Comparison of ENCODE assay signal across 12 mouse cellular contexts in the genomic region with DNA sequence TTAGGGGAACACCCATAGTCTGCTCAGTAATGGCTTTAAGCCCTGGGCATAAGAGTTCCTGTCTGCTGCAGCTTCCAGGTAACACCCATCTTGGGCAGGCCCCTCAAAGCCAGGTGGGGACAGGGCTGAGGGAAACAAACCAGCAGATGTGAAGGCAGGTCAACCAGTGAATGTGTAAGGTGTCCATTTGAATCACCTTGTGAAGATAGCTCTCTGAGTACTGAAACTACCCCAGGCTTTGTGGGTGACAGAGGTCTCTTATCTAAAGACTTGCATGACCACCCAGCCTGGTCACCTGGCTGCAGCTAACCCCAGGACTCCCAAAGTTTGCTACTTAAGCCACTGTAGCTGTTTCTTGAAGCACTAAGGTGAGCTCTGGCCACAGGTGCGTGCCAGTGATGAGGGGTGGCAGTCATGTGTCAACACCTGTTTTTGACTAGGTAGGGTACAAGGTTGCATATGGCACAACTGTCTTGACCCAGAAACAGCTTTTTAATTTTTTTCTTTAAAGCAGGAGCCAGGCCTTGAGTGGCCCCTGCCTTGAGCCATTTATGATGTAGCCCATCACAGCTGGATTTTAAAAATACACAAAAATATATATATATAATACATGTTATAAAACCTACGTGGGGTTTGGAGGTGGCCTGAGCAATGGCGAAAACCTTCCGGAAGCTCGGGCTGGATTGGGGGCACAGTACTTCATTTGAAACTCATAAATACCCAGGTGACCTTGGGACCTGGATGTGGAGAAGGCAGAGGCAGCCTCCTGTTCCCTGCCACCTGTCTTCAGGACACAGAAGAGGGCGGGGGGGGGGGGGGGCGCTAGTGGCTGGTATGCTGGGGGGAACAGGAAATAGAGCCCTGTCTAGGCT. TPM values are rescaled to one million over a fixed set of nuclear protein-coding genes. Genes with fewer than 3 reads are reported as not detected.
DNase-seq lines count a peak whose midpoint lies in the region; ATAC-seq and TF ChIP-seq lines count a peak whose summit lies in the region.
"Had no signal": no experiment of that assay in that cellular context is flagged by ENCODE, and none has a peak within 500 bp of the region (broad histone marks: within the 10 kb centered on the region; RNA-seq: fewer than 3 reads in every experiment).

No protein-coding gene starts in this region.

- no peaks in the 10 kb centered on the region for H3K9me3 ChIP-seq in hindbrain, embryonic 10.5 days
- no peaks in the 10 kb centered on the region for H3K9me3 ChIP-seq in hindbrain, embryonic 14.5 days (ENCODE audit: control insufficient read depth, low read length)
- H3K9me3 ChIP-seq in CH12.LX (replicated peaks; ENCODE audit: low read length) = no peaks in the 10 kb centered on the region
- H3K9me3 ChIP-seq in liver, embryonic 11.5 days (ENCODE audit: control insufficient read depth, low read length) = no peaks in the 10 kb centered on the region

- dilution Hi-C loops in CH12.LX (cut with MboI; ENCODE audit: extremely low pct_ligation_motif_present, extremely low pct_unique_long_range_greater_than_20kb, low sequenced_read_pairs) = no loop called here

- DNase-seq in hindbrain, embryonic 10.5 days (ENCODE audit: low spot score) = peak; percentile 31
- DNase-seq in hindbrain, embryonic 14.5 days (ENCODE audit: low spot score) = no peak
- peak; percentile 43 for DNase-seq in CH12.LX (ENCODE audit: extremely low read depth)
- peak; percentile 66 for DNase-seq in liver, embryonic 11.5 days (ENCODE audit: low spot score)
- no peak for DNase-seq in right cerebral cortex, postnatal 14 days
- DNase-seq: kidney, adult 2 months; thymus, adult 18-20 months had no signal

- H3K4me1 ChIP-seq in hindbrain, embryonic 10.5 days (replicated peaks) = peaks cover 57% of the 10 kb centered on the region
- H3K4me1 ChIP-seq in hindbrain, embryonic 14.5 days (replicated peaks; ENCODE audit: control insufficient read depth, insufficient read depth, low read length) = peaks cover 24% of the 10 kb centered on the region
- H3K4me1 ChIP-seq in CH12.LX (ENCODE audit: control insufficient read depth in 1 of 2, insufficient read depth in 2 of 2) = peaks cover 13 to 37% of the 10 kb centered on the region in 2 experiments
- H3K4me1 ChIP-seq in cortical plate, adult 2 months (ENCODE audit: control insufficient read depth, insufficient read depth, low read length) = peaks cover 6% of the 10 kb centered on the region
- H3K4me1 ChIP-seq in liver, embryonic 11.5 days (replicated peaks; ENCODE audit: control insufficient read depth, insufficient read depth, low read length) = peaks cover 38% of the 10 kb centered on the region

- no peak overlapping the region for H3K4me2 ChIP-seq in hindbrain, embryonic 14.5 days (replicated peaks)
- peak overlapping the region; percentile 12; the same call in 1 of the 2 replicates for H3K4me2 ChIP-seq in CH12.LX (ENCODE audit: insufficient read depth, low read depth, poor library complexity, severe bottlenecking)
- peak overlapping the region; percentile 99 for H3K4me2 ChIP-seq in liver, embryonic 11.5 days

- in situ Hi-C loops in CH12.LX (cut with MboI; ENCODE audit: low pct_ligation_motif_present, low pct_unique_long_range_greater_than_20kb, low sequenced_read_pairs) = no loop called here

- no peak overlapping the region for H3K9ac ChIP-seq in hindbrain, embryonic 14.5 days
- H3K9ac ChIP-seq in CH12.LX (ENCODE audit: insufficient read depth, low read depth) = no peak overlapping the region
- H3K9ac ChIP-seq in liver, embryonic 11.5 days (ENCODE audit: low read depth, low read length) = no peak overlapping the region

- peaks cover 74% of the 10 kb centered on the region for H3K36me3 ChIP-seq in hindbrain, embryonic 10.5 days
- H3K36me3 ChIP-seq in hindbrain, embryonic 14.5 days (replicated peaks; ENCODE audit: control insufficient read depth, insufficient read depth) = peaks cover 22% of the 10 kb centered on the region
- H3K36me3 ChIP-seq in CH12.LX (replicated peaks in 1 of 2; ENCODE audit: control insufficient read depth in 1 of 2, insufficient read depth in 1 of 2, low read length in 1 of 2) = peaks cover 26 to 41% of the 10 kb centered on the region in 2 experiments
- H3K36me3 ChIP-seq in liver, embryonic 11.5 days (ENCODE audit: control insufficient read depth, insufficient read depth, low read length) = peaks cover 20% of the 10 kb centered on the region

- no peak for TF ChIP-seq RAD21 in CH12.LX (IDR thresholded peaks at IDR 0.05; ENCODE audit: low read depth, low read length)

- TF ChIP-seq POLR2A in CH12.LX (IDR thresholded peaks at IDR 0.05; ENCODE audit: low read depth, low read length) = peak; percentile 58; the same call in 1 of the 2 replicates
- TF ChIP-seq POLR2A in cortical plate, adult 2 months (IDR thresholded peaks at IDR 0.05; ENCODE audit: extremely low read depth, insufficient read depth, low read length) = 0 out of 2 replicates have a peak, but pooled peaks have one; percentile 21

- TF ChIP-seq EP300 in CH12.LX (IDR thresholded peaks at IDR 0.05; ENCODE audit: low read length) = no peak

- no peak overlapping the region for H3K27ac ChIP-seq in hindbrain, embryonic 10.5 days
- H3K27ac ChIP-seq in hindbrain, embryonic 14.5 days = no peak overlapping the region
- no peak overlapping the region for H3K27ac ChIP-seq in CH12.LX (ENCODE audit: insufficient read depth, low read depth)
- no peak overlapping the region for H3K27ac ChIP-seq in cortical plate, adult 2 months (ENCODE audit: insufficient read depth, low read length)
- no peak overlapping the region; the same call in none of the 2 replicates for H3K27ac ChIP-seq in liver, embryonic 11.5 days (ENCODE audit: low read depth, low read length)

- TF ChIP-seq CTCF in CH12.LX (conservative IDR thresholded peaks at IDR 0.05 in 1 of 2, IDR thresholded peaks at IDR 0.05 in 1 of 2; ENCODE audit: low read depth in 2 of 2, low read length in 2 of 2) = no peak
- no peak for TF ChIP-seq CTCF in cortical plate, adult 2 months (IDR thresholded peaks at IDR 0.05; ENCODE audit: extremely low read depth, insufficient read depth, low read length)

- peaks cover 15% of the 10 kb centered on the region for H3K79me2 ChIP-seq in CH12.LX (replicated peaks; ENCODE audit: control insufficient read depth, extremely low read depth, insufficient read depth, poor library complexity, severe bottlenecking)

- H3K4me3 ChIP-seq in hindbrain, embryonic 10.5 days = peak overlapping the region; percentile 29
- H3K4me3 ChIP-seq in hindbrain, embryonic 14.5 days (replicated peaks; ENCODE audit: low read length) = no peak overlapping the region
- peak overlapping the region in 1 of 3 experiments; percentile 38 for H3K4me3 ChIP-seq in CH12.LX (replicated peaks in 1 of 3; ENCODE audit: low read depth in 2 of 3, low read length in 2 of 3, poor library complexity in 1 of 3)
- no peak overlapping the region for H3K4me3 ChIP-seq in cortical plate, adult 2 months (ENCODE audit: insufficient read depth, low read length)
- peak overlapping the region; percentile 100 for H3K4me3 ChIP-seq in liver, embryonic 11.5 days (ENCODE audit: low read depth, low read length)

- ATAC-seq in hindbrain, embryonic 14.5 days (ENCODE audit: low FRiP score) = no peak
- peak; percentile 4 for ATAC-seq in liver, embryonic 11.5 days (replicated peaks; ENCODE audit: low FRiP score)
- no peak for ATAC-seq in frontal cortex, adult (ENCODE audit: low TSS enrichment)
- ATAC-seq: activated CD4-positive, CD25-positive, alpha-beta regulatory T cell, adult 4 months had no signal

- 30% methylated on average over 7 of the region's 7 CpGs for WGBS in hindbrain, embryonic 10.5 days
- 49% methylated on average over 5 of the region's 7 CpGs for WGBS in hindbrain, embryonic 14.5 days
- 23% methylated on average over 7 of the region's 7 CpGs for WGBS in liver, embryonic 11.5 days

- 0 out of 2 replicates have a peak, but pooled peaks cover 7% of the 10 kb centered on the region for H3K27me3 ChIP-seq in hindbrain, embryonic 10.5 days (ENCODE audit: insufficient read depth, poor library complexity, severe bottlenecking)
- no peaks in the 10 kb centered on the region for H3K27me3 ChIP-seq in hindbrain, embryonic 14.5 days (ENCODE audit: control insufficient read depth, insufficient read depth, low read length)
- H3K27me3 ChIP-seq in CH12.LX (replicated peaks) = peaks cover 24% of the 10 kb centered on the region
- no peaks in the 10 kb centered on the region; the same call in 1 of the 2 replicates for H3K27me3 ChIP-seq in liver, embryonic 11.5 days (replicated peaks; ENCODE audit: control insufficient read depth, insufficient read depth, low read length)

RNA-seq across cellular contexts. Expression of a gene that starts 3.2 kb away (rescaled TPM):
- polyA plus RNA-seq in hindbrain, embryonic 10.5 days (2016; fragmentation: Nextera tagmentation; extraction: Ambion mirVana) = 439 and 483 TPM in 2 replicates
- 370 and 441 TPM in 2 replicates for polyA plus RNA-seq in hindbrain, embryonic 14.5 days (2014; fragmentation: Nextera tagmentation; extraction: Ambion mirVana)
- total RNA-seq in CH12.LX (2012; rRNA removed) (3,510 and 4,144 TPM in 2 replicates), CH12.LX (2014; rRNA removed) (2,222 and 3,467 TPM in 2 replicates)
- 1,605 and 1,846 TPM in 2 replicates for polyA plus RNA-seq in CH12.LX (2012; ENCODE audit: insufficient read length, low read depth)
- 705 and 712 TPM in 2 replicates for polyA plus RNA-seq in cortical plate, adult 2 months (2012; rRNA removed)
- polyA plus RNA-seq in liver, embryonic 11.5 days (2014; fragmentation: Nextera tagmentation; extraction: Ambion mirVana) = 683 and 733 TPM in 2 replicates

RNA-seq across cellular contexts. Expression of a gene that starts 18.2 kb away (rescaled TPM):
- 32.6 and 32.9 TPM in 2 replicates for polyA plus RNA-seq in hindbrain, embryonic 10.5 days (2016; fragmentation: Nextera tagmentation; extraction: Ambion mirVana)
- polyA plus RNA-seq in hindbrain, embryonic 14.5 days (2014; fragmentation: Nextera tagmentation; extraction: Ambion mirVana) = 22.0 and 22.6 TPM in 2 replicates
- total RNA-seq in CH12.LX (2012; rRNA removed) (26.9 and 29.6 TPM in 2 replicates), CH12.LX (2014; rRNA removed) (11.4 and 17.4 TPM in 2 replicates)
- polyA plus RNA-seq in CH12.LX (2012; ENCODE audit: insufficient read length, low read depth) = 35.8 and 37.9 TPM in 2 replicates
- 13.7 and 14.4 TPM in 2 replicates for polyA plus RNA-seq in cortical plate, adult 2 months (2012; rRNA removed)
- polyA plus RNA-seq in liver, embryonic 11.5 days (2014; fragmentation: Nextera tagmentation; extraction: Ambion mirVana) = 30.2 and 31.1 TPM in 2 replicates

RNA-seq across cellular contexts. Expression of a gene that starts 19.1 kb away (rescaled TPM):
- polyA plus RNA-seq in hindbrain, embryonic 10.5 days (2016; fragmentation: Nextera tagmentation; extraction: Ambion mirVana) = 5.5 and 6.1 TPM in 2 replicates
- polyA plus RNA-seq in hindbrain, embryonic 14.5 days (2014; fragmentation: Nextera tagmentation; extraction: Ambion mirVana) = 1.3 and 1.4 TPM in 2 replicates
- total RNA-seq in CH12.LX (2012; rRNA removed) (0.17 and 0.42 TPM in 2 replicates), CH12.LX (2014; rRNA removed) (not detected in 2 replicates)
- 0.08 TPM in 1 of 2 replicates, not detected in the other for polyA plus RNA-seq in CH12.LX (2012; ENCODE audit: insufficient read length, low read depth)
- 2.5 and 3.1 TPM in 2 replicates for polyA plus RNA-seq in cortical plate, adult 2 months (2012; rRNA removed)
- polyA plus RNA-seq in liver, embryonic 11.5 days (2014; fragmentation: Nextera tagmentation; extraction: Ambion mirVana) = 4.3 and 4.6 TPM in 2 replicates
- polyA plus RNA-seq: activated CD4-positive, CD25-positive, alpha-beta regulatory T cell, adult 4 months had no signal

RNA-seq across cellular contexts. Expression of a gene that starts 33.5 kb away (rescaled TPM):
- 2.8 and 4.0 TPM in 2 replicates for polyA plus RNA-seq in hindbrain, embryonic 10.5 days (2016; fragmentation: Nextera tagmentation; extraction: Ambion mirVana)
- 1.2 and 1.7 TPM in 2 replicates for polyA plus RNA-seq in hindbrain, embryonic 14.5 days (2014; fragmentation: Nextera tagmentation; extraction: Ambion mirVana)
- total RNA-seq in CH12.LX (2012; rRNA removed) (0.17 TPM in 1 of 2 replicates, not detected in the other), CH12.LX (2014; rRNA removed) (not detected in 2 replicates)
- not detected in 2 replicates for polyA plus RNA-seq in CH12.LX (2012; ENCODE audit: insufficient read length, low read depth)
- polyA plus RNA-seq in cortical plate, adult 2 months (2012; rRNA removed) = not detected in 2 replicates
- 2.8 and 3.3 TPM in 2 replicates for polyA plus RNA-seq in liver, embryonic 11.5 days (2014; fragmentation: Nextera tagmentation; extraction: Ambion mirVana)
- total RNA-seq: gastrocnemius, adult 18-20 months; megakaryocyte-erythroid progenitor cell, adult 5-6 weeks had no signal
- polyA plus RNA-seq: activated CD4-positive, CD25-positive, alpha-beta regulatory T cell, adult 4 months had no signal

Comparison
In these comparisons a context has a peak if more than half of its experiments do, and no peak if none do; other contexts are left out.
1. DNase-seq: peak in hindbrain, embryonic 10.5 days (single experiment), CH12.LX (single experiment) and liver, embryonic 11.5 days (single experiment); none in hindbrain, embryonic 14.5 days (single experiment) and right cerebral cortex, postnatal 14 days (single experiment).
2. H3K4me3 ChIP-seq: peak in hindbrain, embryonic 10.5 days (single experiment) and liver, embryonic 11.5 days (single experiment); none in hindbrain, embryonic 14.5 days (single experiment) and cortical plate, adult 2 months (single experiment).